Mouse (Mus musculus): ENCODE data around the gene Kif5a.

GRCm38 (mm10) chr10:127284724-127285500 is 21.8 kb upstream of the Kif5a start:
- TF ChIP-seq MAFK (IDR thresholded peaks at IDR 0.05; ENCODE audit: insufficient read depth, low read depth, low read length) (no peak), HCFC1 (IDR thresholded peaks at IDR 0.05; ENCODE audit: borderline replicate concordance, insufficient read depth, low read length) (no peak)

All from ES-E14 (cell line).